Mouse (Mus musculus) hindbrain, embryonic 16.5 days (tissue): Measurements from ENCODE around the gene Acadvl. TPM values are rescaled to one million over a fixed set of nuclear protein-coding genes. Genes with fewer than 3 reads are reported as not detected.

ENCODE experiments used
- ATAC-seq: fragments of 200-750 bp; cut with Nextera tagmentation; 2 replicates; pipeline ENCODE4 v1.8.0; 2017; ENCODE audit warnings: moderate TSS enrichment, moderate library complexity
- H3K27ac ChIP-seq: fragments of 300-500 bp; sonication (generic); 2 replicates; pipeline ENCODE4 v1.5.1; 2014; ENCODE audit warnings: low read depth, mild to moderate bottlenecking, control low read depth, low read length, moderate library complexity
- H3K27me3 ChIP-seq: fragments of 300-500 bp; sonication (generic); replicated peaks from 2 replicates; pipeline ENCODE4 v1.6.1; 2014; ENCODE audit warnings: low read length; ENCODE audit not compliant: control insufficient read depth, insufficient read depth
- H3K36me3 ChIP-seq: fragments of 300-500 bp; sonication (generic); 2 replicates; pipeline ENCODE4 v1.6.1; 2014; ENCODE audit warnings: mild to moderate bottlenecking, low read length, moderate library complexity, mixed read lengths; ENCODE audit not compliant: control insufficient read depth, insufficient read depth
- H3K4me1 ChIP-seq: fragments of 300-500 bp; sonication (generic); 2 replicates; pipeline ENCODE4 v1.6.1; 2014; ENCODE audit warnings: low read depth, low read length; ENCODE audit not compliant: control insufficient read depth, insufficient read depth
- H3K4me2 ChIP-seq: fragments of 300-500 bp; sonication (generic); 2 replicates; pipeline ENCODE4 v1.6.1; 2014; ENCODE audit warnings: mild to moderate bottlenecking, low read length, control low read depth, moderate library complexity
- H3K4me3 ChIP-seq: fragments of 300-500 bp; sonication (generic); 2 replicates; pipeline ENCODE4 v1.5.1; 2014; ENCODE audit warnings: mild to moderate bottlenecking, low read length, control low read depth, moderate library complexity
- H3K9ac ChIP-seq: fragments of 300-500 bp; sonication (generic); 2 replicates; pipeline ENCODE4 v1.6.1; 2014; ENCODE audit warnings: low read depth, mild to moderate bottlenecking, control low read depth, low read length, moderate library complexity
- H3K9me3 ChIP-seq: fragments of 300-500 bp; sonication (generic); 2 replicates; pipeline ENCODE4 v1.6.1; 2014; ENCODE audit warnings: mild to moderate bottlenecking, low read length, moderate library complexity; ENCODE audit not compliant: control insufficient read depth
- WGBS: fragments of 180-500 bp; shearing (Covaris S2); extraction: QIAGEN DNeasy Blood & Tissue Kit; methylation state at CpG from one replicate; pipeline ENCODE4 v1.1.7; 2014; 5-methylcytosine and 5-hydroxymethylcytosine counted together
- polyA plus RNA-seq: library from polyadenylated mRNA; unstranded; fragments of >200 nt; fragmentation: Nextera tagmentation; extraction: Ambion mirVana; gene quantifications from 2 replicates; pipeline ENCODE4 v1.2.1, GENCODE M21; 2015

Gene Acadvl
- 66.6 and 69.1 TPM in 2 replicates for polyA plus RNA-seq

GRCm38 (mm10) chr11:70014880-70015558 lies at the start of gene Acadvl:
TSS of gene Acadvl (minus strand) at chr11:70015411.
- Histone ChIP-seq H3K27me3 (no peaks in the 10 kb centered on the region), H3K4me1 (peaks cover 27% of the 10 kb centered on the region), H3K4me3 (peak within 1 kb of the TSS; percentile 54), H3K9me3 (no peaks in the 10 kb centered on the region), H3K27ac (peak within 1 kb of the TSS; percentile 75), H3K4me2 (peak within 1 kb of the TSS; percentile 70), H3K9ac (peak within 1 kb of the TSS; percentile 75), H3K36me3 (peaks cover 28% of the 10 kb centered on the region)
- ATAC-seq, result peak; percentile 85
- WGBS, result under 1% methylated on average over 35 of the region's 35 CpGs

DNA sequence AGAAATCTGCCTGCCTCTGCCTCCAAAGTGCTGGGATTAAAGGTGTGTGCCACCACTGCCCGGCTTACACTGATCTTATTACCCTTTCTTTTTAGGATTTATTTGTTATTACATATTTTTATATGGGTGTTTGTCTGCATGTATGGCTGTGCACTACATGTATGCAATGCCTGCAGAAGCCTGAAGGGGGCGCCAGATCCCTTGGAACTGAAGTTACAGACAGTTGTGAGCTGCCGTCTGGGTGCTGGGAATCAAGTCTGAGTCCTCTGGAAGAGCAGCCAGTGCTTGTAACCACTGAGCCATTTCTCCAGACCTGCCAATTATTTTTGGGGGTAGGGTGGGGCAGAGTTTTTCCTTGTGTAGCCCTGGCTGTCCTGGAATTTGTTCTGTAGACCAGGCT lies 47.8 kb upstream of the Acadvl start:
- H3K9me3 ChIP-seq, result no peaks in the 10 kb centered on the region
- H3K9ac ChIP-seq, result no peak overlapping the region
- no peak overlapping the region for H3K4me3 ChIP-seq
- no peak overlapping the region for H3K4me2 ChIP-seq
- no peaks in the 10 kb centered on the region for H3K27me3 ChIP-seq
- no peaks in the 10 kb centered on the region for H3K36me3 ChIP-seq
- H3K4me1 ChIP-seq, result no peaks in the 10 kb centered on the region
- WGBS, result 74% methylated on average over 3 of the region's 3 CpGs
- no peak for ATAC-seq
- no peak overlapping the region for H3K27ac ChIP-seq

- Histone ChIP-seq H3K27ac (no peak overlapping the region), H3K36me3 (no peaks in the 10 kb centered on the region)
- no peak for ATAC-seq
Measured at GRCm38 (mm10) chr11:70059930-70060329, 44.7 kb upstream of the Acadvl start.

GRCm38 (mm10) chr11:70057805-70058204 lies 42.6 kb upstream of the Acadvl start:
- no peak for ATAC-seq
- Histone ChIP-seq H3K36me3 (no peaks in the 10 kb centered on the region), H3K9ac (no peak overlapping the region), H3K4me2 (no peak overlapping the region), H3K27me3 (no peaks in the 10 kb centered on the region), H3K4me3 (no peak overlapping the region), H3K27ac (no peak overlapping the region), H3K4me1 (no peaks in the 10 kb centered on the region; the same call in 1 of the 2 replicates), H3K9me3 (no peaks in the 10 kb centered on the region)
- 80% methylated on average over 9 of the region's 9 CpGs for WGBS

More at GRCm38 (mm10) chr11:70059930-70060329, 44.7 kb upstream of the Acadvl start:
- H3K9ac ChIP-seq, result no peak overlapping the region
- no peaks in the 10 kb centered on the region for H3K9me3 ChIP-seq
- H3K27me3 ChIP-seq, result no peaks in the 10 kb centered on the region
- no peaks in the 10 kb centered on the region; the same call in 1 of the 2 replicates for H3K4me1 ChIP-seq
- H3K4me3 ChIP-seq, result no peak overlapping the region
- WGBS, result 70% methylated on average over 6 of the region's 6 CpGs
- H3K4me2 ChIP-seq, result no peak overlapping the region

- WGBS, result 26% methylated on average over 18 of the region's 18 CpGs
- ATAC-seq, result peak; percentile 64
- no peaks in the 10 kb centered on the region for H3K27me3 ChIP-seq
- no peaks in the 10 kb centered on the region for H3K9me3 ChIP-seq
- H3K4me3 ChIP-seq, result no peak overlapping the region
- no peaks in the 10 kb centered on the region; the same call in 1 of the 2 replicates for H3K4me1 ChIP-seq
- 0 out of 2 replicates have a peak overlapping the region, but pooled peaks have one; percentile 2 for H3K9ac ChIP-seq
- H3K36me3 ChIP-seq, result no peaks in the 10 kb centered on the region
- no peak overlapping the region for H3K27ac ChIP-seq
- H3K4me2 ChIP-seq, result peak overlapping the region; percentile 36
Measured at GRCm38 (mm10) chr11:70055618-70056214, 40.5 kb upstream of the Acadvl start.

GRCm38 (mm10) chr11:70053898-70054570 lies 38.8 kb upstream of the Acadvl start, which contains the start of gene Asgr1:
TSS of gene Asgr1 (plus strand) at chr11:70054085.
- 87% methylated on average over 10 of the region's 10 CpGs for WGBS
- Histone ChIP-seq H3K27me3 (no peaks in the 10 kb centered on the region), H3K9ac (no peak within 1 kb of the TSS), H3K9me3 (no peaks in the 10 kb centered on the region), H3K4me2 (no peak within 1 kb of the TSS), H3K36me3 (no peaks in the 10 kb centered on the region), H3K4me3 (no peak within 1 kb of the TSS), H3K27ac (no peak within 1 kb of the TSS), H3K4me1 (no peaks in the 10 kb centered on the region; the same call in 1 of the 2 replicates)
- no peak for ATAC-seq

DNA sequence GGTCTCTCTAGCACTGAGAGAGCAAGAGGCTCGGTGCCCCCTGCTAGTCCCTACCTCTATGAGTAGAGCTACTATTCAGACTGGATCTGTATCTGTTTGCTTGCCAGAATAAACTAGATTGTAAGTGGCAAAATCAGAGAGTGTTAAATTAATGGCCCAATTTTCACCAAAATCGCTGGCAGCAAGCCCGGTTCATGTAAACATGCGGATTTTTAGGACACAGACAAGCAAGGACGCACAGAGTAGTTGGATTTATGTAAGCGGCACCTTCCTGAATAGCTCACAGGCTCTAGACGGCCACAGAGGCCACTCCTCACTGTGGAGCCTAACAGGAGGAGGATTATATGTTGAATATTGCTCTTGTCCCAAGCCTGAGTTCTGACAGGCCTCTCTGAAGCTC lies 37.9 kb upstream of the Acadvl start:
- WGBS, result 75% methylated on average over 7 of the region's 7 CpGs
- Histone ChIP-seq H3K4me3 (no peak overlapping the region), H3K9me3 (no peaks in the 10 kb centered on the region), H3K27ac (no peak overlapping the region), H3K4me1 (no peaks in the 10 kb centered on the region; the same call in 1 of the 2 replicates), H3K36me3 (no peaks in the 10 kb centered on the region), H3K4me2 (no peak overlapping the region), H3K9ac (no peak overlapping the region), H3K27me3 (no peaks in the 10 kb centered on the region)
- ATAC-seq, result no peak

DNA sequence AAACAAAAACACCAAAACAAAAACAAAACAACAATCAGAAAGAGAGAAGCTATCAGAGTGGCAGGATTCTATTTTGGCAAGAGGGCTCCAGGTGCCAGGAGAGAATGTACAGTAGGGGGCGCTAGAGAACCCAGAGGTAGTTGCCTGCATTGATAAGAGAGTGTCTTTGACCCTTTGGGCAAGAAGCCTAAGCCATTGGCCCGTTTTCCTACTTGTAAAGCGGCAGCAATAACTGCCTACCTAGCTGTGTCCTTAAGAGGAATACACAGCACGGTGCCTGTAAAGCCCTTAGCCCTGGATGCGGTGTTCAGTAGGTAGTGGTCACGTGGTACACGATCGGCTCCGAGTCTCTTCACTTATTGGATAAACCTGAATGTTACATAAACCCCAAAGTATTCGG lies 34.6 kb upstream of the Acadvl start:
- ATAC-seq, result no peak
- Histone ChIP-seq H3K36me3 (peaks cover 1% of the 10 kb centered on the region; the same call in 1 of the 2 replicates), H3K9ac (no peak overlapping the region), H3K9me3 (no peaks in the 10 kb centered on the region), H3K4me2 (no peak overlapping the region), H3K27ac (no peak overlapping the region), H3K4me3 (no peak overlapping the region), H3K4me1 (no peaks in the 10 kb centered on the region), H3K27me3 (no peaks in the 10 kb centered on the region)
- WGBS, result 62% methylated on average over 10 of the region's 10 CpGs

GRCm38 (mm10) chr11:70049366-70049765 lies 34.2 kb upstream of the Acadvl start:
- no peak for ATAC-seq
- Histone ChIP-seq H3K4me3 (no peak overlapping the region), H3K27me3 (no peaks in the 10 kb centered on the region), H3K27ac (no peak overlapping the region), H3K9ac (no peak overlapping the region), H3K4me2 (no peak overlapping the region), H3K4me1 (no peaks in the 10 kb centered on the region), H3K9me3 (no peaks in the 10 kb centered on the region), H3K36me3 (peaks cover 5% of the 10 kb centered on the region; the same call in 1 of the 2 replicates)
- WGBS, result 71% methylated on average over 6 of the region's 6 CpGs
